Comparison of ENCODE assay signal across 22 mouse cellular contexts in genomic region chr12:8324086-8324485, GRCm38 (mm10). TPM values are rescaled to one million over a fixed set of nuclear protein-coding genes. Genes with fewer than 3 reads are reported as not detected.
DNase-seq lines count a peak whose midpoint lies in the region; ATAC-seq and TF ChIP-seq lines count a peak whose summit lies in the region.
"Had no signal": no experiment of that assay in that cellular context is flagged by ENCODE, and none has a peak within 500 bp of the region (broad histone marks: within the 10 kb centered on the region; RNA-seq: fewer than 3 reads in every experiment).

No protein-coding gene starts in this region.

- H3K9me3 ChIP-seq in heart, embryonic 13.5 days = no peaks in the 10 kb centered on the region
- H3K9me3 ChIP-seq in E14TG2a.4 (ENCODE audit: low read length) = no peaks in the 10 kb centered on the region
- H3K9me3 ChIP-seq: embryonic facial prominence, embryonic 10.5 days; embryonic facial prominence, embryonic 12.5 days; forebrain, embryonic 13.5 days; forebrain, embryonic 15.5 days; G1E had no signal

- peaks cover 9% of the 10 kb centered on the region for H3K4me1 ChIP-seq in heart, embryonic 13.5 days
- H3K4me1 ChIP-seq in E14TG2a.4 (replicated peaks; ENCODE audit: low read depth, low read length) = peaks cover 73% of the 10 kb centered on the region

- H3K36me3 ChIP-seq in heart, embryonic 13.5 days = peaks cover 81% of the 10 kb centered on the region
- H3K36me3 ChIP-seq in E14TG2a.4 (ENCODE audit: insufficient read depth, low read length) = peaks cover 54% of the 10 kb centered on the region

- DNase-seq in heart, postnatal 25 days (ENCODE audit: low spot score) = no peak
- no peak for DNase-seq in layer of hippocampus, adult 2 months (ENCODE audit: low spot score in 2 of 2)
- no peak for DNase-seq in layer of hippocampus, postnatal 10 days (ENCODE audit: low spot score in 2 of 2)
- DNase-seq in gastrocnemius, adult 2 months = no peak
- DNase-seq: adrenal gland, adult 8-10 months; adrenal gland, postnatal 14 days; adrenal gland, postnatal 36 days; cerebellum, adult 11-12 months; cerebellum, adult 2 months; cerebellum, adult 9-10 months; cerebellum, postnatal 25 days had no signal

- no peak overlapping the region for H3K4me2 ChIP-seq in heart, embryonic 13.5 days
- H3K4me2 ChIP-seq: embryonic facial prominence, embryonic 12.5 days; forebrain, embryonic 13.5 days; forebrain, embryonic 15.5 days had no signal

- H3K27ac ChIP-seq in heart, embryonic 13.5 days (replicated peaks) = no peak overlapping the region
- H3K27ac ChIP-seq in layer of hippocampus, adult 2 months = peak overlapping the region; percentile 92
- no peak overlapping the region for H3K27ac ChIP-seq in gastrocnemius, adult 2 months
- H3K27ac ChIP-seq: embryonic facial prominence, embryonic 10.5 days; embryonic facial prominence, embryonic 12.5 days; forebrain, embryonic 13.5 days; forebrain, embryonic 15.5 days had no signal

- no peaks in the 10 kb centered on the region for H3K27me3 ChIP-seq in heart, embryonic 13.5 days (replicated peaks)
- H3K27me3 ChIP-seq in E14TG2a.4 (ENCODE audit: insufficient read depth, low read length) = no peaks in the 10 kb centered on the region
- H3K27me3 ChIP-seq: embryonic facial prominence, embryonic 12.5 days; forebrain, embryonic 13.5 days; forebrain, embryonic 15.5 days; Patski had no signal

- H3K4me3 ChIP-seq in heart, embryonic 13.5 days = no peak overlapping the region
- no peak overlapping the region for H3K4me3 ChIP-seq in layer of hippocampus, adult 2 months
- H3K4me3 ChIP-seq in E14TG2a.4 (replicated peaks; ENCODE audit: low read length) = peak overlapping the region; percentile 69
- no peak overlapping the region for H3K4me3 ChIP-seq in gastrocnemius, adult 2 months
- H3K4me3 ChIP-seq: embryonic facial prominence, embryonic 10.5 days; embryonic facial prominence, embryonic 12.5 days; forebrain, embryonic 13.5 days; forebrain, embryonic 15.5 days had no signal

- WGBS in heart, embryonic 13.5 days = 79% methylated on average over 10 of the region's 10 CpGs

- intact Hi-C loops in heart, postnatal 25 days (cut with DNase I) = loop anchor here (10.0 kb wide), 1 partner anchor 311 kb away; no protein-coding TSS in a partner anchor
- intact Hi-C loops in gastrocnemius, adult 2 months (cut with DNase I) = no loop called here

- no peak for TF ChIP-seq CTCF in layer of hippocampus, adult 2 months (conservative IDR thresholded peaks at IDR 0.05)
- no peak for TF ChIP-seq CTCF in E14TG2a.4 (conservative IDR thresholded peaks at IDR 0.05; ENCODE audit: low read length)
- no peak for TF ChIP-seq CTCF in gastrocnemius, adult 2 months (IDR thresholded peaks at IDR 0.05)

- no peak for ATAC-seq in heart, embryonic 13.5 days (ENCODE audit: extremely low read depth, insufficient number of reproducible peaks, low FRiP score, low TSS enrichment)
- ATAC-seq: activated CD4-positive, CD25-positive, alpha-beta regulatory T cell, adult 4 months; forebrain, embryonic 13.5 days; forebrain, embryonic 15.5 days; Patski had no signal

- H3K9ac ChIP-seq in heart, embryonic 13.5 days = 0 out of 2 replicates have a peak overlapping the region, but pooled peaks have one; percentile 14
- H3K9ac ChIP-seq: embryonic facial prominence, embryonic 12.5 days; forebrain, embryonic 13.5 days; forebrain, embryonic 15.5 days had no signal

RNA-seq across cellular contexts. Expression of gene Hs1bp3, which starts 10.9 kb away (rescaled TPM):
- 14.3 and 15.6 TPM in 2 replicates for polyA plus RNA-seq in heart, embryonic 13.5 days (2015; fragmentation: Nextera tagmentation; extraction: Ambion mirVana)
- total RNA-seq in heart, postnatal 25 days (2021) = 10 to 100 TPM; 11.9 to 14.1 TPM
- total RNA-seq in layer of hippocampus, adult 2 months (2021) = 10 to 100 TPM; 12.2 to 15.1 TPM
- 10 to 100 TPM; 10.5 to 12.0 TPM for total RNA-seq in layer of hippocampus, postnatal 10 days (2021)
- 1 to 10 TPM; 6.1 to 7.7 TPM for total RNA-seq in gastrocnemius, adult 2 months (2021)

RNA-seq across cellular contexts. Expression of gene Gdf7, which starts 22.3 kb away (rescaled TPM):
- not detected in 2 replicates for polyA plus RNA-seq in heart, embryonic 13.5 days (2015; fragmentation: Nextera tagmentation; extraction: Ambion mirVana)
- under 1 TPM; 0.23 to 0.53 TPM for total RNA-seq in heart, postnatal 25 days (2021)
- total RNA-seq in layer of hippocampus, adult 2 months (2021) = not detected
- total RNA-seq in layer of hippocampus, postnatal 10 days (2021) = not detected
- not detected for total RNA-seq in gastrocnemius, adult 2 months (2021)
- total RNA-seq: adrenal gland, adult 18-20 months; adrenal gland, postnatal 14 days; adrenal gland, postnatal 36 days; G1E had no signal
- polyA plus RNA-seq: activated CD4-positive, CD25-positive, alpha-beta regulatory T cell, adult 4 months; forebrain, embryonic 11.5 days; forebrain, embryonic 13.5 days; G1E; Patski had no signal
